Mouse (Mus musculus) megakaryocyte, embryonic 14.5 days (primary cell): ENCODE data around the gene Gid8.

ENCODE experiments used
- FLI1 ChIP-seq: IDR thresholded peaks from 2 replicates; pipeline ENCODE4 v1.6.1; 2012; ENCODE audit warnings: low read length, inconsistent platforms, mixed read lengths
- GATA1 ChIP-seq: IDR thresholded peaks from 3 replicates; pipeline ENCODE4 v1.6.1; 2012; ENCODE audit warnings: mixed read lengths, low read length, inconsistent platforms, borderline replicate concordance

DNA sequence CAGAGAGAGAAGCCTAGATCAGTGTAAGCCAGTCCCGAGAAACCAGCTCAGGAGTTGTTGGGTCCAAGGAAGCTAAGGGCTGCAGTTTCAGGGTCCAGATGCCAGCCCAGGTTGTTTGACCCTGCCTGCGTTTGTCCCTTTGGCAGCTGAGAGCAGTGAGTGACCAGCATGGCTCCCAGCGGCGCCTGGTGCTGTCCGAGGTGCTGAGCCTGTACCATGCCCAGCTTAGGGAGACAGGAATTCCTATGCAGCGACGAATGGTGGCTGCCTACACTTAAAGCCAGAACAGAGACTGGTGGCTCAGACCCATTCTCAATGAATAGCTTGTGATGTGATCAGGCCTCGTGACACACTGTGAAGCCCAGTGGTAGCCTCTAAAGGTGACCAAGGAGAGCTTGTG, 46.0 kb downstream of the Gid8 start:
- TF ChIP-seq GATA1 = no peak
- TF ChIP-seq FLI1 = no peak
